Mouse (Mus musculus) liver, postnatal 0 days (tissue): ENCODE measurements around the gene Hoxa7. TPM values are rescaled to one million over a fixed set of nuclear protein-coding genes. Genes with fewer than 3 reads are reported as not detected.

Source experiments
- ATAC-seq: fragments of 200-750 bp; cut with Nextera tagmentation; 2 replicates; pipeline ENCODE4 v1.8.0; 2017; ENCODE audit warnings: mild to moderate bottlenecking, moderate library complexity
- DNase-seq: peaks from one replicate; pipeline ENCODE4 v3.0.0-alpha.2; 2016
- H3K27ac ChIP-seq: fragments of 300-500 bp; sonication (generic); 2 replicates; pipeline ENCODE4 v1.5.1; 2014; ENCODE audit warnings: antibody characterized with exemption, moderate library complexity, mild to moderate bottlenecking, low read depth
- H3K27me3 ChIP-seq: fragments of 300-500 bp; sonication (generic); 2 replicates; pipeline ENCODE4 v1.6.1; 2014; ENCODE audit warnings: low read length, control low read depth, mixed read lengths; ENCODE audit not compliant: insufficient read depth
- H3K36me3 ChIP-seq: fragments of 300-500 bp; sonication (generic); replicated peaks from 2 replicates; pipeline ENCODE4 v1.6.1; 2014; ENCODE audit warnings: mild to moderate bottlenecking, control low read depth, low read length, moderate library complexity, mixed read lengths; ENCODE audit not compliant: insufficient read depth
- H3K4me1 ChIP-seq: fragments of 300-500 bp; sonication (generic); 2 replicates; pipeline ENCODE4 v1.6.1; 2014; ENCODE audit warnings: antibody characterized with exemption, mild to moderate bottlenecking, control low read depth; ENCODE audit not compliant: insufficient read depth
- H3K4me2 ChIP-seq: fragments of 300-500 bp; sonication (generic); 2 replicates; pipeline ENCODE4 v1.6.1; 2014; ENCODE audit warnings: low read depth, mild to moderate bottlenecking, low read length, moderate library complexity, mixed read lengths
- H3K4me3 ChIP-seq: fragments of 300-500 bp; sonication (generic); 2 replicates; pipeline ENCODE4 v1.5.1; 2014; ENCODE audit warnings: low read depth, low read length
- H3K9ac ChIP-seq: fragments of 300-500 bp; sonication (generic); replicated peaks from 2 replicates; pipeline ENCODE4 v1.6.1; 2014; ENCODE audit warnings: mild to moderate bottlenecking, moderate library complexity
- H3K9me3 ChIP-seq: fragments of 300-500 bp; sonication (generic); 2 replicates; pipeline ENCODE4 v1.6.1; 2016; ENCODE audit warnings: mild to moderate bottlenecking, control low read depth, low read length, mixed read lengths
- CTCF ChIP-seq: sonication (generic); IDR thresholded peaks from 2 replicates; pipeline ENCODE4 v1.5.1; 2016; ENCODE audit warnings: antibody characterized with exemption, low read depth
- EP300 ChIP-seq: IDR thresholded peaks from 2 replicates; pipeline ENCODE4 v1.6.1; 2016; ENCODE audit warnings: antibody characterized with exemption, low read depth, mild to moderate bottlenecking
- WGBS: fragments of 180-500 bp; shearing (Covaris S2); extraction: QIAGEN DNeasy Blood & Tissue Kit; methylation state at CpG from one replicate; pipeline ENCODE4 v1.1.7; 2014; ENCODE audit not compliant: insufficient replicate concordance; 5-methylcytosine and 5-hydroxymethylcytosine counted together
- polyA plus RNA-seq: library from polyadenylated mRNA; unstranded; fragments of >200 nt; fragmentation: Nextera tagmentation; extraction: Ambion mirVana; gene quantifications from 2 replicates; pipeline ENCODE4 v1.2.1, GENCODE M21; 2015

Hoxa7 gene
- polyA plus RNA-seq, 1 experiment from 2014 or later = 0.39 TPM

DNA sequence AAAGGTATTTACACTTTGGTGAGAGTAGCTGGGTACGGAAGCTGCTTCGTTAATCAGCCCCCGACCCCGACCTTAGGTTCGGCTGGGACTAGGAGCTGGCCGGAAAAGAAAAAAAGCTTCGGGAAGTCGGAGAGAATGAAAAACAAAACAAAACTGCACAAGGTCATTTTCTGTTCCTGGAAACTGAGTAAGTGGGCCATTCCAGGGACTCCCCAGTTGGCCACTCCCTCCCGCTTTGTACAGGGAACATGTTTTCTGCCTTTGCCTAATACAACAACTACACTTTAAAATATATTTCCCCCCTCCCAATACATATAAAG, 45.0 kb upstream of the Hoxa7 start:
- TF ChIP-seq EP300 (no peak), CTCF (no peak)
- Histone ChIP-seq H3K4me3 (no peak overlapping the region), H3K4me2 (no peak overlapping the region), H3K9ac (no peak overlapping the region), H3K27ac (no peak overlapping the region), H3K9me3 (no peaks in the 10 kb centered on the region), H3K27me3 (peaks cover 97% of the 10 kb centered on the region), H3K36me3 (no peaks in the 10 kb centered on the region), H3K4me1 (peaks cover 3% of the 10 kb centered on the region; the same call in 1 of the 2 replicates)
- ATAC-seq (no peak), DNase-seq (no peak)
- WGBS = 7% methylated on average over 9 of the region's 9 CpGs

GRCm38 (mm10) chr6:52265913-52266665, 44.4 kb upstream of the Hoxa7 start:
- Histone ChIP-seq H3K9ac (no peak overlapping the region), H3K36me3 (no peaks in the 10 kb centered on the region), H3K4me2 (no peak overlapping the region), H3K27me3 (peaks cover 97% of the 10 kb centered on the region), H3K9me3 (no peaks in the 10 kb centered on the region), H3K27ac (no peak overlapping the region), H3K4me3 (no peak overlapping the region), H3K4me1 (peaks cover 3% of the 10 kb centered on the region; the same call in 1 of the 2 replicates)
- ATAC-seq (no peak), DNase-seq (no peak)
- TF ChIP-seq EP300 (no peak), CTCF (no peak)
- WGBS = 4% methylated on average over 19 of the region's 19 CpGs

DNA sequence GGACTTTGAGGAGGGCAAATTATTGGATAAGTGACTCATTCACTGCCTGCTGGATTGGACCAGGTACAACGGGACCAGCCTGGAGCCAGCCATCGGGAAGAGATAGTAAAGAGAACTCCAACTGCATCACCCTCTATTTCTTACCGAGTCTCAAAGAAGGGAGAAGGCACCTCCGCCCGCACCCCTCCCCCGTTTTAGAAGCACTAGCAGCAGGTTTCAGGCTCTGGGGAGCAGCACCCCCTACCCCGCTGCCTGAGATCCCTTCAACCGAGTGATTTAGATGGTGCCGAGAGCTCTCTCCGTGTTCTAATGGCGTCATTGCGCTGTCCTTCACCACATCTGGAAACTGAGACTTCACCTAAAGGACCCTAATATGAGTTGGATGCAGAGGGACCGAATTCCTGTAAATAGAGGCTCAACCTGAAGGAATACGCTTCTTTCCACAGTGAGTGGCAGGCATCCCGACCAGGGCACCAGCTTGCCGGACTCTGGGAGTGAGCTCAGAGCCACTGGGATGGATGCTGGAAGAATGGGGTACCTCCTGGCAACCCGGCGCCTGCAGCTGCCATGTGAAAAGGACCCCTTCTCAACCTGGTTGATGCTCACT, 43.8 kb upstream of the Hoxa7 start:
- peaks cover 94% of the 10 kb centered on the region for H3K27me3 ChIP-seq
- no peak overlapping the region for H3K27ac ChIP-seq
- no peak overlapping the region for H3K4me3 ChIP-seq
- TF ChIP-seq EP300 = no peak
- no peak for TF ChIP-seq CTCF
- ATAC-seq = no peak
- no peak overlapping the region for H3K9ac ChIP-seq
- 2% methylated on average over 18 of the region's 18 CpGs for WGBS
- DNase-seq = no peak
- H3K4me1 ChIP-seq = no peaks in the 10 kb centered on the region; the same call in 1 of the 2 replicates
- no peaks in the 10 kb centered on the region for H3K9me3 ChIP-seq
- no peak overlapping the region for H3K4me2 ChIP-seq
- H3K36me3 ChIP-seq = no peaks in the 10 kb centered on the region

DNA sequence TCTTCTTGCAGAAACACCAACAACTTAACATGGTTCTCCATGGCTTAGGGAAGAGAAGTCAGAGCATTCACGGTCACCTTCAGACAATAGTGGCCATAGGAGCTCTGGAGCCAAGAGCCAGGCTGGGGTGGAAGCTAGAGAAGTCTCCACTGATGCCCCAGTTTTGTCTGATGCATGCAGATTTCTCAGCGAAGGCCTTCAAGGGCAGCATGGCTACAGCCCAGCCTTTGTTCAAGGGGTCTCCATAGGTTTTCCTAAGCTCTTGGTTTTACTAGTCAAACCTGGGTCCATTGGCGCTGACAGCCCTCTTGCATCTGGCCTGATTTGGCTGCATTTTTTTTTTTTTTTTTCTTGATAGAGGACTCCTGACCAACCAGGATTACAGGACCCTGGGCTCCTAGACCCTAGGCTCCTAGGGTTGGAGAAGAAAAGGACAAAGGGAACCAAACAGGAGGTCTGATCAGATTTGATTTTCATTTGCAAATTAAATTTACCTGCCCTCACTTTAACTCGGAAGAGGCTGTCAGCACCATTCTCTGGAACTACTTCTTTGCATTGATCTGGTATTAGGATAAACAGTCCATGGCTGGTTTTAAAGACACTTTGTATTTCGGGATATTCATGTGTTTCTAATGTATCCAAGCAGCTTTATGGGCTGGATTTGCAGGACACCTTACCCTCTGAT, 42.6 kb upstream of the Hoxa7 start:
- H3K4me1 ChIP-seq = peaks cover 4% of the 10 kb centered on the region
- 9% methylated on average over 5 of the region's 5 CpGs for WGBS
- H3K36me3 ChIP-seq = no peaks in the 10 kb centered on the region
- no peak overlapping the region for H3K4me3 ChIP-seq
- H3K27ac ChIP-seq = no peak overlapping the region
- no peak for TF ChIP-seq CTCF
- no peak for TF ChIP-seq EP300
- no peak overlapping the region for H3K4me2 ChIP-seq
- H3K9ac ChIP-seq = no peak overlapping the region
- ATAC-seq (no peak), DNase-seq (no peak)
- H3K9me3 ChIP-seq = no peaks in the 10 kb centered on the region
- peaks cover 91% of the 10 kb centered on the region for H3K27me3 ChIP-seq

GRCm38 (mm10) chr6:52263321-52263585, 41.6 kb upstream of the Hoxa7 start:
- DNase-seq (no peak), ATAC-seq (no peak)
- Histone ChIP-seq H3K4me3 (no peak overlapping the region), H3K9me3 (no peaks in the 10 kb centered on the region), H3K4me2 (no peak overlapping the region), H3K27ac (no peak overlapping the region), H3K36me3 (no peaks in the 10 kb centered on the region), H3K9ac (no peak overlapping the region), H3K27me3 (peaks cover 91% of the 10 kb centered on the region), H3K4me1 (peaks cover 4% of the 10 kb centered on the region)
- WGBS = 2% methylated on average over 6 of the region's 6 CpGs
- TF ChIP-seq EP300 = no peak
- TF ChIP-seq CTCF = no peak

DNA sequence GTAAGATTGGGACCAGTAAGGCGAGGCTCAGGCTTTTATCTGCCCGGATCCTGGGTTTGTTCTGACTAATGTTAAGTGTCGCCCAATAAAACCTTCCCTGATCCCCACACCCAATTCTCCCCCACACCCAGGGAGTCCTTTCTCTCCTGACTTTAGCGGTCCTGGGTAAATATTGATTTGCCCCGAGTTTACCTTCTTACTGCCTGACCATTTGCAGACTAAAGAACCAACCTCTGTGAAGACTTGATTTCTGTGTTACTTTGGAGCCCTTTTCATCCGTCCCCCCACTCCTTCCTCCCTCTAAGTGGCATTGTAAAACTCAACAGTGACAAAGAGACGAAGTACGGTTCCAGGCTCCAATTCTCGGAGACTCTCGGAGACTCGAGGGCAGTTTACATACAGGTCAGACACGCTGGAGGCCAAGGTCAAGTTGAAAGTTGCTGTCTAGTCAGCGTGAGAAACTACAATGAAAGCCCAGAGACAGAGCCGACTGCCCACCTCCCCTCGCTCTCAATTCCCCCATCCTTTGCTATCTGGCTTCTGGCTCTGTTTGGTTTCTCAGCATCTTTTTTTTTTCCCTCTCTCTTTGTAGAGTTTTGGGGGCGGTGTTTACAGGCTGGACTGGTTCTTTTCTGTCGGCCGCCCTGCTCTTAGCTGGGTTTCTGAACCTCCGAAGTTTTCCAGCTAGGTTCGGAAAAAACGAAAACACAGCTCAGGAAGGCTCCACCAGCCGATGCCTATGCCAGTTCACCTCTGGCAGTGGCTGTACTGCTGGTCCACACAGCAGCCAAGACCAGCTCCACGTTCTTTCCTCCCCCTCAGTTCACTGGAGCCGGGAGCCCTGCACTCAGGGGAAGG, 41.0 kb upstream of the Hoxa7 start:
- no peak for DNase-seq
- no peak overlapping the region for H3K4me2 ChIP-seq
- no peaks in the 10 kb centered on the region for H3K36me3 ChIP-seq
- H3K27ac ChIP-seq = no peak overlapping the region
- peaks cover 91% of the 10 kb centered on the region for H3K27me3 ChIP-seq
- WGBS = 2% methylated on average over 24 of the region's 24 CpGs
- no peak overlapping the region for H3K4me3 ChIP-seq
- no peak for ATAC-seq
- H3K4me1 ChIP-seq = peaks cover 4% of the 10 kb centered on the region
- H3K9me3 ChIP-seq = no peaks in the 10 kb centered on the region
- H3K9ac ChIP-seq = no peak overlapping the region
- TF ChIP-seq CTCF (no peak), EP300 (no peak)
